Mouse (Mus musculus): ENCODE results near the gene Bicc1. TPM values are rescaled to one million over a fixed set of nuclear protein-coding genes. Genes with fewer than 3 reads are reported as not detected.

The Bicc1 gene
- polyA plus RNA-seq, 1 experiment from 2014 or later, result 24.2 TPM

- DNase-seq (ENCODE audit: low spot score), result peak; percentile 35
- no peak for ATAC-seq (replicated peaks; ENCODE audit: low FRiP score, low TSS enrichment, low read depth)
- WGBS, result 77% methylated on average over 13 of the region's 13 CpGs
Measured at GRCm38 (mm10) chr10:70919031-70919663, 240.4 kb downstream of the Bicc1 start.

GRCm38 (mm10) chr10:70916697-70917096 is 242.8 kb downstream of the Bicc1 start:
- ATAC-seq (replicated peaks; ENCODE audit: low FRiP score, low TSS enrichment, low read depth) (no peak), DNase-seq (ENCODE audit: low spot score) (peak; percentile 55)
- Histone ChIP-seq H3K4me2 (ENCODE audit: low read length) (no peak overlapping the region), H3K27me3 (replicated peaks; ENCODE audit: control insufficient read depth, insufficient read depth, low read length) (no peaks in the 10 kb centered on the region), H3K9ac (ENCODE audit: low read length) (no peak overlapping the region), H3K4me3 (ENCODE audit: low read depth, low read length) (no peak overlapping the region), H3K4me1 (replicated peaks; ENCODE audit: control insufficient read depth, insufficient read depth, low read length) (no peaks in the 10 kb centered on the region), H3K9me3 (ENCODE audit: control insufficient read depth, low read length) (no peaks in the 10 kb centered on the region), H3K36me3 (ENCODE audit: control insufficient read depth, insufficient read depth, low read length) (no peaks in the 10 kb centered on the region), H3K27ac (ENCODE audit: low read depth) (no peak overlapping the region)
- WGBS, result 88% methylated on average over 6 of the region's 6 CpGs

More at GRCm38 (mm10) chr10:70919031-70919663, 240.4 kb downstream of the Bicc1 start:
- no peaks in the 10 kb centered on the region for H3K27me3 ChIP-seq (replicated peaks; ENCODE audit: control insufficient read depth, insufficient read depth, low read length)
- no peak overlapping the region for H3K4me2 ChIP-seq (ENCODE audit: low read length)
- 0 out of 2 replicates have a peak, but pooled peaks cover under 1% of the 10 kb centered on the region for H3K36me3 ChIP-seq (ENCODE audit: control insufficient read depth, insufficient read depth, low read length)
- H3K9me3 ChIP-seq (ENCODE audit: control insufficient read depth, low read length), result no peaks in the 10 kb centered on the region
- H3K4me1 ChIP-seq (replicated peaks; ENCODE audit: control insufficient read depth, insufficient read depth, low read length), result no peaks in the 10 kb centered on the region
- no peak overlapping the region for H3K27ac ChIP-seq (ENCODE audit: low read depth)
- no peak overlapping the region for H3K4me3 ChIP-seq (ENCODE audit: low read depth, low read length)
- no peak overlapping the region for H3K9ac ChIP-seq (ENCODE audit: low read length)

GRCm38 (mm10) chr10:70915096-70915495 is 244.4 kb downstream of the Bicc1 start:
- WGBS, result 92% methylated on average over 6 of the region's 6 CpGs
- Histone ChIP-seq H3K4me1 (replicated peaks; ENCODE audit: control insufficient read depth, insufficient read depth, low read length) (no peaks in the 10 kb centered on the region), H3K4me3 (ENCODE audit: low read depth, low read length) (no peak overlapping the region), H3K9ac (ENCODE audit: low read length) (no peak overlapping the region), H3K9me3 (ENCODE audit: control insufficient read depth, low read length) (no peaks in the 10 kb centered on the region), H3K27ac (ENCODE audit: low read depth) (no peak overlapping the region), H3K36me3 (ENCODE audit: control insufficient read depth, insufficient read depth, low read length) (no peaks in the 10 kb centered on the region), H3K27me3 (replicated peaks; ENCODE audit: control insufficient read depth, insufficient read depth, low read length) (no peaks in the 10 kb centered on the region), H3K4me2 (ENCODE audit: low read length) (no peak overlapping the region)
- peak; percentile 35 for DNase-seq (ENCODE audit: low spot score)
- no peak for ATAC-seq (replicated peaks; ENCODE audit: low FRiP score, low TSS enrichment, low read depth)

GRCm38 (mm10) chr10:70903936-70904335 is 255.6 kb downstream of the Bicc1 start:
- Histone ChIP-seq H3K36me3 (ENCODE audit: control insufficient read depth, insufficient read depth, low read length) (no peaks in the 10 kb centered on the region), H3K4me2 (ENCODE audit: low read length) (no peak overlapping the region), H3K27me3 (replicated peaks; ENCODE audit: control insufficient read depth, insufficient read depth, low read length) (no peaks in the 10 kb centered on the region), H3K27ac (ENCODE audit: low read depth) (no peak overlapping the region), H3K9ac (ENCODE audit: low read length) (no peak overlapping the region), H3K4me3 (ENCODE audit: low read depth, low read length) (no peak overlapping the region), H3K9me3 (ENCODE audit: control insufficient read depth, low read length) (no peaks in the 10 kb centered on the region), H3K4me1 (replicated peaks; ENCODE audit: control insufficient read depth, insufficient read depth, low read length) (no peaks in the 10 kb centered on the region)
- 72% methylated on average over 7 of the region's 7 CpGs for WGBS
- no peak for DNase-seq (ENCODE audit: low spot score)
- no peak for ATAC-seq (replicated peaks; ENCODE audit: low FRiP score, low TSS enrichment, low read depth)

GRCm38 (mm10) chr10:70902751-70903485 is 256.6 kb downstream of the Bicc1 start:
- H3K4me1 ChIP-seq (replicated peaks; ENCODE audit: control insufficient read depth, insufficient read depth, low read length), result no peaks in the 10 kb centered on the region
- H3K4me2 ChIP-seq (ENCODE audit: low read length), result no peak overlapping the region
- DNase-seq (ENCODE audit: low spot score), result no peak
- no peak overlapping the region for H3K27ac ChIP-seq (ENCODE audit: low read depth)
- H3K36me3 ChIP-seq (ENCODE audit: control insufficient read depth, insufficient read depth, low read length), result no peaks in the 10 kb centered on the region
- no peak overlapping the region for H3K4me3 ChIP-seq (ENCODE audit: low read depth, low read length)
- no peaks in the 10 kb centered on the region for H3K9me3 ChIP-seq (ENCODE audit: control insufficient read depth, low read length)
- H3K27me3 ChIP-seq (replicated peaks; ENCODE audit: control insufficient read depth, insufficient read depth, low read length), result no peaks in the 10 kb centered on the region
- WGBS, result 51% methylated on average over 5 of the region's 5 CpGs
- H3K9ac ChIP-seq (ENCODE audit: low read length), result no peak overlapping the region
- ATAC-seq (replicated peaks; ENCODE audit: low FRiP score, low TSS enrichment, low read depth), result no peak

- no peak overlapping the region for H3K4me3 ChIP-seq (ENCODE audit: low read depth, low read length)
Measured at GRCm38 (mm10) chr10:70901193-70901875, 258.2 kb downstream of the Bicc1 start.

GRCm38 (mm10) chr10:70895891-70896290 is 263.6 kb downstream of the Bicc1 start:
- Histone ChIP-seq H3K9me3 (ENCODE audit: control insufficient read depth, low read length) (no peaks in the 10 kb centered on the region), H3K4me1 (replicated peaks; ENCODE audit: control insufficient read depth, insufficient read depth, low read length) (no peaks in the 10 kb centered on the region), H3K27ac (ENCODE audit: low read depth) (no peak overlapping the region), H3K9ac (ENCODE audit: low read length) (no peak overlapping the region), H3K27me3 (replicated peaks; ENCODE audit: control insufficient read depth, insufficient read depth, low read length) (no peaks in the 10 kb centered on the region), H3K36me3 (ENCODE audit: control insufficient read depth, insufficient read depth, low read length) (no peaks in the 10 kb centered on the region), H3K4me3 (ENCODE audit: low read depth, low read length) (no peak overlapping the region), H3K4me2 (ENCODE audit: low read length) (no peak overlapping the region)
- WGBS, result 79% methylated on average over 8 of the region's 8 CpGs
- ATAC-seq (replicated peaks; ENCODE audit: low FRiP score, low TSS enrichment, low read depth) (no peak), DNase-seq (ENCODE audit: low spot score) (no peak)

More at GRCm38 (mm10) chr10:70901193-70901875, 258.2 kb downstream of the Bicc1 start:
- H3K4me1 ChIP-seq (replicated peaks; ENCODE audit: control insufficient read depth, insufficient read depth, low read length), result no peaks in the 10 kb centered on the region
- no peak overlapping the region for H3K27ac ChIP-seq (ENCODE audit: low read depth)
- no peaks in the 10 kb centered on the region for H3K27me3 ChIP-seq (replicated peaks; ENCODE audit: control insufficient read depth, insufficient read depth, low read length)
- H3K36me3 ChIP-seq (ENCODE audit: control insufficient read depth, insufficient read depth, low read length), result no peaks in the 10 kb centered on the region
- no peak overlapping the region for H3K4me2 ChIP-seq (ENCODE audit: low read length)
- no peak for DNase-seq (ENCODE audit: low spot score)
- H3K9ac ChIP-seq (ENCODE audit: low read length), result no peak overlapping the region
- WGBS, result 82% methylated on average over 11 of the region's 11 CpGs
- H3K9me3 ChIP-seq (ENCODE audit: control insufficient read depth, low read length), result no peaks in the 10 kb centered on the region
- ATAC-seq (replicated peaks; ENCODE audit: low FRiP score, low TSS enrichment, low read depth), result no peak

GRCm38 (mm10) chr10:70878046-70878445 is 281.5 kb downstream of the Bicc1 start:
- WGBS, result 62% methylated on average over 1 of the region's 1 CpGs
- no peak overlapping the region for H3K27ac ChIP-seq (ENCODE audit: low read depth)
- no peak overlapping the region for H3K4me3 ChIP-seq (ENCODE audit: low read depth, low read length)
- ATAC-seq (replicated peaks; ENCODE audit: low FRiP score, low TSS enrichment, low read depth) (no peak), DNase-seq (ENCODE audit: low spot score) (no peak)
- H3K9me3 ChIP-seq (ENCODE audit: control insufficient read depth, low read length), result no peaks in the 10 kb centered on the region
- no peak overlapping the region for H3K9ac ChIP-seq (ENCODE audit: low read length)
- H3K4me1 ChIP-seq (replicated peaks; ENCODE audit: control insufficient read depth, insufficient read depth, low read length), result no peaks in the 10 kb centered on the region
- no peaks in the 10 kb centered on the region for H3K36me3 ChIP-seq (ENCODE audit: control insufficient read depth, insufficient read depth, low read length)
- H3K4me2 ChIP-seq (ENCODE audit: low read length), result no peak overlapping the region
- no peaks in the 10 kb centered on the region for H3K27me3 ChIP-seq (replicated peaks; ENCODE audit: control insufficient read depth, insufficient read depth, low read length)
